In the genomic region with DNA sequence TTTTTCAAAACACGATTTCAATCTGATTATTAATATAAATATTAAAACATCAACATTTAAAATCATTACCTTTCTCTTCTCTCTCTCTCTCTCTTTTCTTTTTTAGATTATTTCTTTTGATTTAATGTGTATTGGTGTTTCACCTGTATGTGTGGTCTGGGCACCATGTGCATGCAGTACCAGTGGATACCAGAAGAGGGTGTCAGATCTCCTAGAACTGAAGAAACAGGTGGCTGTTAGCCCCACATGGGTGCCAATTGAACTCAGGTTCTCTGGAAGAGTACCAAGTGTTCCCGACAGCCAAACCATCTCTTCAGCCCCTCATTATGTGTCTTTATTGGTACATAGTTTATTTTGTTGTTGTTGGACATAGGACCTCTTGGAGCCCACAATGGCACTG, we compare ENCODE assay signal across 9 mouse cellular contexts. TPM values are rescaled to one million over a fixed set of nuclear protein-coding genes. Genes with fewer than 3 reads are reported as not detected.
DNase-seq lines count a peak whose midpoint lies in the region; ATAC-seq and TF ChIP-seq lines count a peak whose summit lies in the region.
"Had no signal": no experiment of that assay in that cellular context is flagged by ENCODE, and none has a peak within 500 bp of the region (broad histone marks: within the 10 kb centered on the region; RNA-seq: fewer than 3 reads in every experiment).

No protein-coding gene starts in this region.

- no peaks in the 10 kb centered on the region for H3K27me3 ChIP-seq in liver, embryonic 11.5 days (replicated peaks; ENCODE audit: control insufficient read depth, insufficient read depth, low read length)

- H3K27ac ChIP-seq in liver, embryonic 11.5 days (ENCODE audit: low read depth, low read length): no peak overlapping the region
- no peak overlapping the region for H3K27ac ChIP-seq in ES-E14 (ENCODE audit: insufficient read depth, low read depth, low read length, poor library complexity, severe bottlenecking)

- H3K9me3 ChIP-seq in liver, embryonic 11.5 days (ENCODE audit: control insufficient read depth, low read length): no peaks in the 10 kb centered on the region
- H3K9me3 ChIP-seq in ES-E14 (ENCODE audit: control insufficient read depth, insufficient read depth, low read depth, low read length): no peaks in the 10 kb centered on the region

- DNase-seq in embryo, embryonic 10 days (ENCODE audit: low spot score): peak; percentile 45
- no peak for DNase-seq in embryo, embryonic 11 days
- DNase-seq in liver (peak; percentile 20), ES-E14 (ENCODE audit: low read depth, low spot score) (peak; percentile 78)
- DNase-seq in liver, embryonic 11.5 days (ENCODE audit: low spot score): no peak
- no peak for DNase-seq in frontal cortex, postnatal 25 days (ENCODE audit: low spot score in 2 of 2)
- DNase-seq: lung, adult 18-20 months had no signal

- H3K4me1 ChIP-seq in liver, embryonic 11.5 days (replicated peaks; ENCODE audit: control insufficient read depth, insufficient read depth, low read length): no peaks in the 10 kb centered on the region
- H3K4me1 ChIP-seq in ES-E14 (ENCODE audit: control insufficient read depth in 2 of 2, insufficient read depth in 2 of 2, low read length in 2 of 2, poor library complexity in 1 of 2): no peaks in the 10 kb centered on the region

- in situ Hi-C loops in ES-E14 (cut with MboI; ENCODE audit: low sequenced_read_pairs in 2 of 2, unreplicated experiment in 2 of 2): no loop called here

- H3K4me2 ChIP-seq in liver, embryonic 11.5 days: no peak overlapping the region

- 58% methylated on average over 2 of the region's 2 CpGs for WGBS in liver, embryonic 11.5 days

- no peak overlapping the region for H3K9ac ChIP-seq in liver, embryonic 11.5 days (ENCODE audit: low read depth, low read length)
- H3K9ac ChIP-seq in ES-E14 (ENCODE audit: insufficient read depth, low read depth, low read length, poor library complexity, severe bottlenecking): no peak overlapping the region

- no peaks in the 10 kb centered on the region for H3K36me3 ChIP-seq in liver, embryonic 11.5 days (ENCODE audit: control insufficient read depth, insufficient read depth, low read length)
- no peaks in the 10 kb centered on the region for H3K36me3 ChIP-seq in ES-E14 (ENCODE audit: control insufficient read depth, insufficient read depth, low read length, poor library complexity, severe bottlenecking)

- ATAC-seq in liver, embryonic 11.5 days (replicated peaks; ENCODE audit: low FRiP score): no peak
- 0 out of 2 replicates have a peak, but pooled peaks have one; percentile 28 for ATAC-seq in megakaryocyte, adult 5-6 weeks (ENCODE audit: poor library complexity, severe bottlenecking)
- ATAC-seq in inflammation-experienced regulatory T-cells, adult 6 months: no peak

- H3K4me3 ChIP-seq in liver, embryonic 11.5 days (ENCODE audit: low read depth, low read length): no peak overlapping the region
- H3K4me3 ChIP-seq in ES-E14 (ENCODE audit: insufficient read depth in 1 of 2, low read depth in 1 of 2, low read length in 2 of 2, poor library complexity in 1 of 2, severe bottlenecking in 1 of 2): no peak overlapping the region

TF ChIP-seq in ES-E14, 5 proteins besides CTCF, POLR2A, EP300 and RAD21:
- no peak for TF ChIP-seq MAFK (IDR thresholded peaks at IDR 0.05; ENCODE audit: insufficient read depth, low read depth, low read length)
- TF ChIP-seq CHD2 (IDR thresholded peaks at IDR 0.05; ENCODE audit: low read depth, low read length): no peak
- no peak for TF ChIP-seq ZC3H11A (IDR thresholded peaks at IDR 0.05; ENCODE audit: borderline replicate concordance, low read depth, low read length)
- TF ChIP-seq ZNF384 (IDR thresholded peaks at IDR 0.05; ENCODE audit: low read depth, low read length): no peak
- no peak for TF ChIP-seq HCFC1 (IDR thresholded peaks at IDR 0.05; ENCODE audit: borderline replicate concordance, insufficient read depth, low read length)
TF ChIP-seq in ES-E14: peak in this region for 0.

RNA-seq across cellular contexts. Expression of a gene that starts 11.1 kb away (rescaled TPM):
- 3,603 and 3,888 TPM in 2 replicates for polyA plus RNA-seq in liver, embryonic 11.5 days (2014; fragmentation: Nextera tagmentation; extraction: Ambion mirVana)
- total RNA-seq in ES-E14 (2012; rRNA removed): 3,361 and 3,988 TPM in 2 replicates
- total RNA-seq in megakaryocyte, adult 5-6 weeks (2015): 2,454 and 2,467 TPM in 2 replicates
- 3,359 and 3,514 TPM in 2 replicates for total RNA-seq in megakaryocyte, adult 5-6 weeks (2017)
- polyA plus RNA-seq in inflammation-experienced regulatory T-cells, adult 6 months (2017; shearing (Covaris generic)): 1,000 to 10,000 TPM; 2,551 to 3,273 (median 2,898) TPM

Comparison
In these comparisons a context has a peak if more than half of its experiments do, and no peak if none do; other contexts are left out.
1. DNase-seq: peak in embryo, embryonic 10 days (single experiment), liver (single experiment) and ES-E14 (single experiment); none in embryo, embryonic 11 days (single experiment), liver, embryonic 11.5 days (single experiment) and frontal cortex, postnatal 25 days (0 of 2).